Mouse (Mus musculus) midbrain, postnatal 0 days (tissue): ENCODE results near the gene Cfb. TPM values are rescaled to one million over a fixed set of nuclear protein-coding genes. Genes with fewer than 3 reads are reported as not detected.

ENCODE experiments used
- ATAC-seq: fragments of 200-750 bp; cut with Nextera tagmentation; 2 replicates; pipeline ENCODE4 v1.8.0; 2017; ENCODE audit warnings: moderate number of reproducible peaks, mild to moderate bottlenecking, moderate TSS enrichment, moderate library complexity; ENCODE audit not compliant: low FRiP score
- DNase-seq: peaks from one replicate; pipeline ENCODE4 v3.0.0-alpha.2; 2015; ENCODE audit warnings: low spot score
- H3K27ac ChIP-seq: fragments of 300-500 bp; sonication (generic); 2 replicates; pipeline ENCODE4 v1.5.1; 2014; ENCODE audit warnings: low read depth, mild to moderate bottlenecking, low read length, mixed read lengths
- H3K27me3 ChIP-seq: fragments of 300-500 bp; sonication (generic); 2 replicates; pipeline ENCODE4 v1.6.1; 2014; ENCODE audit warnings: low read length, control low read depth, mixed read lengths; ENCODE audit not compliant: insufficient read depth
- H3K36me3 ChIP-seq: fragments of 300-500 bp; sonication (generic); 2 replicates; pipeline ENCODE4 v1.6.1; 2014; ENCODE audit warnings: low read length, control low read depth, mixed read lengths; ENCODE audit not compliant: insufficient read depth
- H3K4me1 ChIP-seq: fragments of 300-500 bp; sonication (generic); 2 replicates; pipeline ENCODE4 v1.6.1; 2014; ENCODE audit warnings: mild to moderate bottlenecking, control low read depth, antibody characterized with exemption, low read length, mixed read lengths; ENCODE audit not compliant: insufficient read depth
- H3K4me2 ChIP-seq: fragments of 300-500 bp; sonication (generic); 2 replicates; pipeline ENCODE4 v1.6.1; 2014; ENCODE audit warnings: low read depth, mild to moderate bottlenecking, low read length, mixed read lengths; ENCODE audit not compliant: poor library complexity, severe bottlenecking
- H3K4me3 ChIP-seq: fragments of 300-500 bp; sonication (generic); 2 replicates; pipeline ENCODE4 v1.5.1; 2014; ENCODE audit warnings: low read depth, mild to moderate bottlenecking, low read length, moderate library complexity
- H3K9ac ChIP-seq: fragments of 300-500 bp; sonication (generic); replicated peaks from 2 replicates; pipeline ENCODE4 v1.6.1; 2014; ENCODE audit warnings: mild to moderate bottlenecking, low read length, moderate library complexity, mixed read lengths; ENCODE audit not compliant: poor library complexity, severe bottlenecking
- H3K9me3 ChIP-seq: fragments of 300-500 bp; sonication (generic); 2 replicates; pipeline ENCODE4 v1.6.1; 2016; ENCODE audit warnings: low read length, control low read depth
- CTCF ChIP-seq: IDR thresholded peaks from 2 replicates; pipeline ENCODE4 v1.5.1; 2016; ENCODE audit warnings: antibody characterized with exemption, mild to moderate bottlenecking
- WGBS: fragments of 180-500 bp; shearing (Covaris S2); extraction: QIAGEN DNeasy Blood & Tissue Kit; methylation state at CpG from one replicate; pipeline ENCODE4 v1.1.7; 2014; 5-methylcytosine and 5-hydroxymethylcytosine counted together
- polyA plus RNA-seq: library from polyadenylated mRNA; unstranded; fragments of >200 nt; fragmentation: Nextera tagmentation; extraction: Ambion mirVana; gene quantifications from 2 replicates; pipeline ENCODE4 v1.2.1, GENCODE M21; 2015
- total RNA-seq: library from RNA; depleted of rRNA; stranded (reverse); fragments of >200 nt; gene quantifications from 2 replicates; pipeline ENCODE4 v1.2.3, GENCODE M21; 2014

Gene Cfb
- total and polyA plus RNA-seq, 2 experiments from 2014 or later, result 1.0 TPM; not detected in 1

- Histone ChIP-seq H3K9me3 (no peaks in the 10 kb centered on the region), H3K4me1 (peaks cover 12% of the 10 kb centered on the region), H3K36me3 (no peaks in the 10 kb centered on the region), H3K27ac (no peak overlapping the region), H3K4me3 (no peak overlapping the region), H3K4me2 (no peak overlapping the region), H3K27me3 (no peaks in the 10 kb centered on the region), H3K9ac (no peak overlapping the region)
- ATAC-seq (no peak), DNase-seq (no peak)
- 98% methylated on average over 2 of the region's 2 CpGs for WGBS
- no peak for TF ChIP-seq CTCF
These were observed 29.1 kb upstream of the Cfb start for GRCm38 (mm10) chr17:34891377-34891776.

- WGBS, result 89% methylated on average over 12 of the region's 12 CpGs
- Histone ChIP-seq H3K27me3 (no peaks in the 10 kb centered on the region), H3K4me1 (peaks cover 4% of the 10 kb centered on the region; the same call in 1 of the 2 replicates), H3K36me3 (no peaks in the 10 kb centered on the region), H3K4me2 (no peak overlapping the region), H3K9ac (no peak overlapping the region), H3K27ac (no peak overlapping the region), H3K4me3 (no peak overlapping the region), H3K9me3 (no peaks in the 10 kb centered on the region)
- ATAC-seq (no peak), DNase-seq (no peak)
- TF ChIP-seq CTCF, result no peak
These were observed 27.9 kb upstream of the Cfb start for GRCm38 (mm10) chr17:34890074-34890743.

- no peaks in the 10 kb centered on the region for H3K36me3 ChIP-seq
- no peak overlapping the region for H3K4me2 ChIP-seq
- no peak for ATAC-seq
- H3K27ac ChIP-seq, result no peak overlapping the region
- no peak overlapping the region for H3K9ac ChIP-seq
- WGBS, result 90% methylated on average over 5 of the region's 5 CpGs
- no peaks in the 10 kb centered on the region for H3K9me3 ChIP-seq
- H3K27me3 ChIP-seq, result no peaks in the 10 kb centered on the region
- H3K4me3 ChIP-seq, result no peak overlapping the region
- H3K4me1 ChIP-seq, result no peaks in the 10 kb centered on the region
- no peak for TF ChIP-seq CTCF
- DNase-seq, result no peak
These were observed 25.6 kb upstream of the Cfb start for GRCm38 (mm10) chr17:34887942-34888341.

GRCm38 (mm10) chr17:34885615-34886014 is 23.3 kb upstream of the Cfb start:
- no peak overlapping the region for H3K4me3 ChIP-seq
- no peaks in the 10 kb centered on the region for H3K4me1 ChIP-seq
- H3K36me3 ChIP-seq, result no peaks in the 10 kb centered on the region
- no peak overlapping the region for H3K4me2 ChIP-seq
- no peak for DNase-seq
- 85% methylated on average over 3 of the region's 3 CpGs for WGBS
- H3K27me3 ChIP-seq, result 0 out of 2 replicates have a peak, but pooled peaks cover 6% of the 10 kb centered on the region
- H3K27ac ChIP-seq, result no peak overlapping the region
- no peaks in the 10 kb centered on the region for H3K9me3 ChIP-seq
- H3K9ac ChIP-seq, result no peak overlapping the region
- ATAC-seq, result no peak
- TF ChIP-seq CTCF, result no peak

GRCm38 (mm10) chr17:34884704-34885103 is 22.4 kb upstream of the Cfb start:
- no peak overlapping the region for H3K4me3 ChIP-seq
- DNase-seq (no peak), ATAC-seq (no peak)
- no peaks in the 10 kb centered on the region for H3K36me3 ChIP-seq
- no peaks in the 10 kb centered on the region for H3K9me3 ChIP-seq
- no peak overlapping the region for H3K9ac ChIP-seq
- no peak for TF ChIP-seq CTCF
- WGBS, result 87% methylated on average over 6 of the region's 6 CpGs
- no peak overlapping the region for H3K27ac ChIP-seq
- no peak overlapping the region for H3K4me2 ChIP-seq
- 0 out of 2 replicates have a peak, but pooled peaks cover 6% of the 10 kb centered on the region for H3K27me3 ChIP-seq
- no peaks in the 10 kb centered on the region for H3K4me1 ChIP-seq

GRCm38 (mm10) chr17:34883332-34883731 is 21.0 kb upstream of the Cfb start:
- WGBS, result 65% methylated on average over 3 of the region's 3 CpGs
- TF ChIP-seq CTCF, result no peak
- DNase-seq (no peak), ATAC-seq (no peak)
- Histone ChIP-seq H3K27ac (no peak overlapping the region), H3K4me3 (no peak overlapping the region), H3K9ac (no peak overlapping the region), H3K9me3 (no peaks in the 10 kb centered on the region), H3K36me3 (no peaks in the 10 kb centered on the region), H3K4me1 (no peaks in the 10 kb centered on the region), H3K27me3 (0 out of 2 replicates have a peak, but pooled peaks cover 6% of the 10 kb centered on the region), H3K4me2 (no peak overlapping the region)
